Mouse (Mus musculus) midbrain, embryonic 11.5 days (tissue): ENCODE data around the gene Dpy19l1. TPM values are rescaled to one million over a fixed set of nuclear protein-coding genes. Genes with fewer than 3 reads are reported as not detected.

ENCODE experiments used
- ATAC-seq: fragments of 200-750 bp; cut with Nextera tagmentation; 2 replicates; pipeline ENCODE4 v1.8.0; 2017; ENCODE audit warnings: moderate TSS enrichment, moderate library complexity; ENCODE audit not compliant: low FRiP score
- DNase-seq: peaks from one replicate; pipeline ENCODE4 v3.0.0; 2015; ENCODE audit warnings: low spot score; ENCODE audit errors: missing footprints
- H3K27ac ChIP-seq: fragments of 300-500 bp; sonication (generic); 2 replicates; pipeline ENCODE4 v1.5.1; 2014; ENCODE audit warnings: low read depth, low read length
- H3K27me3 ChIP-seq: fragments of 300-500 bp; sonication (generic); 2 replicates; pipeline ENCODE4 v1.6.1; 2014; ENCODE audit warnings: mild to moderate bottlenecking, low read length, moderate library complexity, mixed read lengths; ENCODE audit not compliant: control insufficient read depth, insufficient read depth
- H3K36me3 ChIP-seq: fragments of 300-500 bp; sonication (generic); 2 replicates; pipeline ENCODE4 v1.6.1; 2014; ENCODE audit warnings: mild to moderate bottlenecking, low read length, moderate library complexity, mixed read lengths; ENCODE audit not compliant: control insufficient read depth, insufficient read depth
- H3K4me1 ChIP-seq: fragments of 300-500 bp; sonication (generic); 2 replicates; pipeline ENCODE4 v1.6.1; 2014; ENCODE audit warnings: low read length; ENCODE audit not compliant: control insufficient read depth, insufficient read depth
- H3K4me2 ChIP-seq: fragments of 300-500 bp; sonication (generic); 2 replicates; pipeline ENCODE4 v1.6.1; 2014; ENCODE audit warnings: mild to moderate bottlenecking, moderate library complexity
- H3K4me3 ChIP-seq: fragments of 300-500 bp; sonication (generic); 2 replicates; pipeline ENCODE4 v1.5.1; 2014; ENCODE audit warnings: low read depth, low read length
- H3K9ac ChIP-seq: fragments of 300-500 bp; sonication (generic); 2 replicates; pipeline ENCODE4 v1.6.1; 2014; ENCODE audit warnings: low read length
- H3K9me3 ChIP-seq: fragments of 300-500 bp; sonication (generic); 2 replicates; pipeline ENCODE4 v1.6.1; 2016; ENCODE audit warnings: low read length; ENCODE audit not compliant: control insufficient read depth
- WGBS: fragments of 180-500 bp; shearing (Covaris S2); extraction: QIAGEN DNeasy Blood & Tissue Kit; methylation state at CpG from one replicate; pipeline ENCODE4 v1.1.7; 2014; 5-methylcytosine and 5-hydroxymethylcytosine counted together
- polyA plus RNA-seq: library from polyadenylated mRNA; unstranded; fragments of >200 nt; fragmentation: Nextera tagmentation; extraction: Ambion mirVana; gene quantifications from 2 replicates; pipeline ENCODE4 v1.2.1, GENCODE M21; 2014

Gene Dpy19l1
- polyA plus RNA-seq, 1 experiment from 2014 or later = 17.2 TPM

DNA sequence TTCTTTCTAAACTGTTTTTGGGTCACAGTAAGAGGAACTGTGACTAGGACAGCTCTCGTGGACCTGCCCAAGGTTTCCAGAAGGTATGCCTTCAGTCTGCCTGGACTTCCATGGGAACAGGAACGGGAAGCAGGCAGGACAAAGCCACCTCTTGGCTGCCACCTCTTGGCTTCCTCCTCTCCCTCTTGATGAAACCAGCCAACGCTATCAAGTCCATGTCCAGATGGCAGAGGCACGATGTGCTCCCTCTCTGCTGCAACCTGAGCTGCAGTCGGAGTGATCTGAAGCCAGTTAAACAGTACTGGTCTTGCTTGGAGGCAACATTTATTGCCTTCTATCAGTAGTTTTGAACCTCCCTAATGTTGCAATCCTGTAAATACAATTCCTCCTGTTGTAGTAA lies 84.7 kb downstream of the Dpy19l1 start:
- no peak for DNase-seq

GRCm38 (mm10) chr9:24411483-24411882 lies 91.5 kb downstream of the Dpy19l1 start:
- H3K4me1 ChIP-seq = no peaks in the 10 kb centered on the region
- no peak overlapping the region for H3K4me3 ChIP-seq
- 93% methylated on average over 8 of the region's 8 CpGs for WGBS
- DNase-seq (no peak), ATAC-seq (no peak)
- no peak overlapping the region for H3K9ac ChIP-seq
- no peaks in the 10 kb centered on the region for H3K27me3 ChIP-seq
- no peaks in the 10 kb centered on the region for H3K9me3 ChIP-seq
- no peaks in the 10 kb centered on the region for H3K36me3 ChIP-seq
- H3K27ac ChIP-seq = no peak overlapping the region
- H3K4me2 ChIP-seq = no peak overlapping the region

More for the DNA sequence above, 84.7 kb downstream of the Dpy19l1 start:
- Histone ChIP-seq H3K9ac (no peak overlapping the region), H3K4me3 (no peak overlapping the region), H3K4me1 (no peaks in the 10 kb centered on the region), H3K27me3 (no peaks in the 10 kb centered on the region), H3K27ac (no peak overlapping the region), H3K9me3 (no peaks in the 10 kb centered on the region), H3K36me3 (0 out of 2 replicates have a peak, but pooled peaks cover 2% of the 10 kb centered on the region), H3K4me2 (no peak overlapping the region)
- WGBS = 94% methylated on average over 5 of the region's 5 CpGs
- no peak for ATAC-seq

DNA sequence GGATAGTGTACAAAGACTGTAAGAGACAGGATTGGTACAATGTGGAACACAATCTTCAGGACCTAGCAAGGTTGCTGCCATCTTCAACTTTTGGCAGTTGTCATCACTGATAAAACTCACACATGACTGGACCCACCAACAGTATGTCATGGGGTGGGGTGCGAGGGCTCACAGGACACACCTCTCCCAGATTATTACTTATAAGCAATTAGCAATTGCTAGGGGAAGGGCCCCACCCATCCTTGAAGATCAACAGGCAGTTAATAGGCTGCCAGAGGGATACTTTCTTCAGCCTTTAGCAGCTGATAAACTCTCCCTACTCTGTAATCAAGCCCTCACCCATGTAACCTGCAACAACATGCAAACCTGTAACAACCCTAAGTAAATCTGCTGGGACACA lies 92.5 kb downstream of the Dpy19l1 start:
- 100% methylated on average over 1 of the region's 1 CpGs for WGBS
- DNase-seq (no peak), ATAC-seq (no peak)
- Histone ChIP-seq H3K27me3 (no peaks in the 10 kb centered on the region), H3K4me1 (no peaks in the 10 kb centered on the region), H3K4me2 (no peak overlapping the region), H3K9me3 (no peaks in the 10 kb centered on the region), H3K36me3 (no peaks in the 10 kb centered on the region), H3K4me3 (no peak overlapping the region), H3K27ac (no peak overlapping the region), H3K9ac (no peak overlapping the region)

GRCm38 (mm10) chr9:24407992-24408391 lies 94.9 kb downstream of the Dpy19l1 start:
- H3K9me3 ChIP-seq = no peaks in the 10 kb centered on the region
- DNase-seq (no peak), ATAC-seq (no peak)
- no peak overlapping the region for H3K27ac ChIP-seq
- H3K4me2 ChIP-seq = no peak overlapping the region
- H3K4me1 ChIP-seq = no peaks in the 10 kb centered on the region
- no peak overlapping the region for H3K4me3 ChIP-seq
- H3K27me3 ChIP-seq = no peaks in the 10 kb centered on the region
- no peak overlapping the region for H3K9ac ChIP-seq
- WGBS = 86% methylated on average over 3 of the region's 3 CpGs
- no peaks in the 10 kb centered on the region for H3K36me3 ChIP-seq

DNA sequence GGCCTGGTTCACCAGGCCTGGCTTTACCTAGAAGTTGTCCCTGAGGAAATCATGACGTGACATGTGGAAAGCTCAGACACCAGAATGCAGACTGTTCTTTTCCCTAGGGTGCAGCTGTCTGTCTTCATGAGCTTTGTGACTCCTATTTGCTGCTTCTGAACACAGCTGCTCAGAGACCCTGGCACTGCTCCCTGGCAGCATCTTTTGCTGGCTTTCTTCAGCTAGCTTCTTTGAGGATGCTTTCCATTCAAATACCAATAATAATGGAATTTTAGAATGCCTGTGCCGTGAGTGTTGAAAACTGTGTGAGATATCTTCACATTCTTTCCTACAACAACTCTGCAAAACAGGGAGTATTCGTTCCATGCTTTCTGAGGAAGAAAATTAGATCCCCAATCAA lies 108.8 kb downstream of the Dpy19l1 start:
- DNase-seq = no peak
- no peaks in the 10 kb centered on the region for H3K4me1 ChIP-seq
- no peak for ATAC-seq
- no peak overlapping the region for H3K9ac ChIP-seq
- H3K4me3 ChIP-seq = no peak overlapping the region
- no peaks in the 10 kb centered on the region for H3K36me3 ChIP-seq
- WGBS = 81% methylated on average over 3 of the region's 3 CpGs
- no peaks in the 10 kb centered on the region; the same call in 1 of the 2 replicates for H3K9me3 ChIP-seq
- H3K4me2 ChIP-seq = no peak overlapping the region
- no peak overlapping the region for H3K27ac ChIP-seq
- no peaks in the 10 kb centered on the region for H3K27me3 ChIP-seq

DNA sequence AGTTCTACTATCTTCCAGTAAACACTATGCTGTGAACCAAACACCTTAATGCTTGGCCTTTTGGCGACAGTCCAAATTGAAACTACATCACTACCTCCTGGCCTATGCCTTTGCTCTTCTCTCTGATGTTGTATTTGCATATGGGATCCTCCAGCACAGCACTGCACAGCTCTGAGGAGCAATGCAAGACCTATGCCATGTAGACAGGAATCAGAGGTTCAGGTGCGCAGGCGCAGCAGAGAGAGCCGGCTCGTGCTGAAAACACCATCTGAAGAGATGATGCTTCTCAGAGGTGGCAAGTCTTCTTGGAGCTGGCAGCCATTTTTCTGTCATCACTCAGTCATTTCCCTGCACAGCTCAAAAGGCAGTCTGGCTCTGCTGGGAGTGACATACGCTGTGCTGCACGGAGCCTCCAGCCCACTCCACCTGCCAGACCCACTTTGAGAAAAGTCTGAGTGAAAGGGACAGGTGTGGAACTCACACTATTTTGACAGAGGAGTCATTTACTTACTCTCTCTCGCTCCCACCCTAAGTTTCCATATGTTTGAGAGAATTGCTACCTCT lies 112.1 kb downstream of the Dpy19l1 start:
- Histone ChIP-seq H3K27ac (no peak overlapping the region), H3K4me1 (no peaks in the 10 kb centered on the region), H3K27me3 (no peaks in the 10 kb centered on the region), H3K9me3 (no peaks in the 10 kb centered on the region), H3K4me3 (no peak overlapping the region), H3K4me2 (no peak overlapping the region), H3K36me3 (no peaks in the 10 kb centered on the region), H3K9ac (no peak overlapping the region)
- no peak for DNase-seq
- no peak for ATAC-seq
- 92% methylated on average over 8 of the region's 8 CpGs for WGBS

DNA sequence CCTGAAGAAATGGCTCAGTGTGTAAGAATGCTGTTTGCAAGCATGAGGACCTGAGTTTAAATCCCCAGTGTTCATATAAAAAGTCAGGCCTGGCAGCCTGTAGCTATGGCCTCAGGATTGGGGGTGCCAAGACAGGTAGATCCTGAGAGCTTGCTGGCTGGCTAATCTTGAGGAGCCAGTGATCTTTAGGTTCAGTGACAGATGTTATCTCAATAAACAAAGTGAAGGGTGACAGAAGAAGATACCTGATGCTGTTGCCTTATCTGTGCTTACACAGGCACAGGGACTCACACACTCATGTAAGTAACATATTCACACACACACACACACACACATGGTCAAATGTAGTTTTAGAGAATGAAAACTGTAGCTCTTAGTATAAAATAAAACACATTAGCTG lies 115.7 kb downstream of the Dpy19l1 start:
- Histone ChIP-seq H3K9me3 (no peaks in the 10 kb centered on the region), H3K4me2 (no peak overlapping the region), H3K9ac (no peak overlapping the region), H3K4me1 (no peaks in the 10 kb centered on the region), H3K27me3 (no peaks in the 10 kb centered on the region), H3K27ac (no peak overlapping the region), H3K4me3 (no peak overlapping the region), H3K36me3 (no peaks in the 10 kb centered on the region)
- no peak for DNase-seq
- no peak for ATAC-seq

- 0 out of 2 replicates have a peak, but pooled peaks have one; percentile 48 for ATAC-seq
- WGBS = 50% methylated on average over 3 of the region's 3 CpGs
- no peak for DNase-seq
- Histone ChIP-seq H3K9ac (no peak overlapping the region), H3K9me3 (no peaks in the 10 kb centered on the region), H3K27me3 (no peaks in the 10 kb centered on the region), H3K4me2 (no peak overlapping the region), H3K27ac (no peak overlapping the region), H3K36me3 (no peaks in the 10 kb centered on the region), H3K4me3 (no peak overlapping the region), H3K4me1 (no peaks in the 10 kb centered on the region)
These were observed 123.6 kb downstream of the Dpy19l1 start for GRCm38 (mm10) chr9:24379321-24379720.

DNA sequence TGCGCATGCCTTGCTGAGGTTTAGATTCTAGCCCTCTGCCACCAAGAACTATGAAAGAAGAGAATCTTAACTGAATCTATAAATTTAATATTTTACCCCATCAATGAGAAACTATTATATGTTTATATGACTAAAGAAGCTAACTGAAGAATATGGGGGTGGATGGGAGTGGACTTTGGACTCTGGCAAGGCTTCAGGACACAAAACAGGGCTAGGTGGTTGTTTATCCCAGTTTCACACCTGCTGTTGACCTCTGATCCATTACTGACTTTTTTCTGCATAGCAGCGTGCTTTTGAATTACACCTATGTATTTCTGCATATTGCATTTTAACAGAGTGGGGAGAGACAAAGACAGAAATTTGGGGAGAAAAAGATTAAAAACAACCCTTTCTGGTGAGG lies 124.1 kb downstream of the Dpy19l1 start:
- Histone ChIP-seq H3K36me3 (no peaks in the 10 kb centered on the region), H3K9ac (no peak overlapping the region), H3K9me3 (no peaks in the 10 kb centered on the region), H3K4me3 (no peak overlapping the region), H3K27me3 (no peaks in the 10 kb centered on the region), H3K4me1 (no peaks in the 10 kb centered on the region), H3K4me2 (no peak overlapping the region), H3K27ac (no peak overlapping the region)
- no peak for ATAC-seq
- WGBS = 88% methylated on average over 2 of the region's 2 CpGs
- no peak for DNase-seq
